Mouse (Mus musculus): ENCODE results near the gene Ralb.

DNA sequence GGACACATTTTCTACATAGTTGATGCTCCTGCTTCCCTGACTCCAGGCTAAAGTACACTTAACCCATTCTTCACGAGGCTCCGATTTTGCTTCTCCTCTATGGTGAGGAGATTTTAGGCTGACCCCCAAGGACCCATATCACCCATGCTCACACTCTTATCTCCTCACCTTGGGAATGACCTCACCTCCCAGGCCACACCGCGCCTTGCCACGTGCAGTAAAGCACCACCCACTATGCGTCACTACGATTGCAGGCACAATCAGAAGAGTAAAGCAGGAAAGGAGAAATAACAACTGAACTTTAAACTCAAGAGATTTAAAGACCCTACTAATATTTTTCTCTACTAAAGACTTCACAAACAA is 44.7 kb upstream of the Ralb start:
- TF ChIP-seq POLR2A (IDR thresholded peaks at IDR 0.05; ENCODE audit: control insufficient read depth, low read depth, low read length) (no peak), CTCF (IDR thresholded peaks at IDR 0.05; ENCODE audit: control insufficient read depth, insufficient read depth, insufficient replicate concordance, low read depth, low read length) (no peak)

Measured in testis, adult 2 months (tissue).